Mouse (Mus musculus): Measurements from ENCODE around the gene Copb1.
"Not testable (repeated sequence)": the region's sequence is repeated elsewhere in the genome, so short reads cannot be mapped to it uniquely, and the experiment has no call there.

Copb1 gene

GRCm38 (mm10) chr7:114220433-114220832, 34.1 kb downstream of the Copb1 start:
- DNase-seq (ENCODE audit: low read depth, low spot score): no peak

DNA sequence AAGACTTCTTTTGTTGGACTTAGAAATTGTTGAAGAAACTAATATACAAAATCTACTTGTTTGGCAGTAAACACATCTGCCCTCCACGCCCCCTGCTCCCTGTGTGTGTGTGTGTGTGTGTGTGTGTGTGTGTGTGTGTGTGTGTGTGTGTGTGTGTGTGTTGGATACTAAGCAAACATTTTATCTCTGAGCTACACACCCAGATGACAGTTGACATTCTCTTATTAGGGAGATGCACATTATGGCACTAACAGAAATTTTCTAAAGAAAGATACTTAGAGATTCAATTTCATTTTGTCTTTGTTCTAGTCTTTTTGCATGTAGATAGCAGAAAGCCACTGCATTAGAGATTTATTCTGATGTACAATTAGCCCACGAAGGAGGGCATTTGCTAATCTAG, 37.6 kb downstream of the Copb1 start:
- no peak for DNase-seq (ENCODE audit: low read depth, low spot score)

DNA sequence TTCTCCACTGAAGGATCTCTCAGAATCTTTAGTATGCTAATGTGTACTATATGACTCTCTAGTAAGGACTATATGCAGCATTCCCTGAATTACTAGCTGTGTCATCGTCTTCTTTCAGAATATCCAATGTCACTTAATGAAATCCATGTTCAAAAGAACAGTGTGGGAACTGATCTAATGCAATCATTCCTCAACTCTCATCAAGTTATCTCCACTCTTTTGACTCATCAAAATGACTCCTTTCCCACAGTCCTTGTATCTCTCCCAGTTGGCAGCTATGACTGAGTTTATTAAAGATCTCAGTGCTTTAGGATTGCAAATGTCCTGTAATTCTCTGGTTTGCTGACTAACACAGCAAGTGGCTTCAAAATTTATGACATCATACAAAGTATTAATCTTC, 40.1 kb downstream of the Copb1 start:
- no peak for DNase-seq (ENCODE audit: low read depth, low spot score)

GRCm38 (mm10) chr7:114213537-114213936, 41.0 kb downstream of the Copb1 start:
- peak; percentile 12 for DNase-seq (ENCODE audit: low read depth, low spot score)

GRCm38 (mm10) chr7:114210618-114211017, 43.9 kb downstream of the Copb1 start:
- no peak for DNase-seq (ENCODE audit: low read depth, low spot score)

- DNase-seq (ENCODE audit: low read depth, low spot score): no peak
Measured at GRCm38 (mm10) chr7:114209841-114210240, 44.7 kb downstream of the Copb1 start.

DNA sequence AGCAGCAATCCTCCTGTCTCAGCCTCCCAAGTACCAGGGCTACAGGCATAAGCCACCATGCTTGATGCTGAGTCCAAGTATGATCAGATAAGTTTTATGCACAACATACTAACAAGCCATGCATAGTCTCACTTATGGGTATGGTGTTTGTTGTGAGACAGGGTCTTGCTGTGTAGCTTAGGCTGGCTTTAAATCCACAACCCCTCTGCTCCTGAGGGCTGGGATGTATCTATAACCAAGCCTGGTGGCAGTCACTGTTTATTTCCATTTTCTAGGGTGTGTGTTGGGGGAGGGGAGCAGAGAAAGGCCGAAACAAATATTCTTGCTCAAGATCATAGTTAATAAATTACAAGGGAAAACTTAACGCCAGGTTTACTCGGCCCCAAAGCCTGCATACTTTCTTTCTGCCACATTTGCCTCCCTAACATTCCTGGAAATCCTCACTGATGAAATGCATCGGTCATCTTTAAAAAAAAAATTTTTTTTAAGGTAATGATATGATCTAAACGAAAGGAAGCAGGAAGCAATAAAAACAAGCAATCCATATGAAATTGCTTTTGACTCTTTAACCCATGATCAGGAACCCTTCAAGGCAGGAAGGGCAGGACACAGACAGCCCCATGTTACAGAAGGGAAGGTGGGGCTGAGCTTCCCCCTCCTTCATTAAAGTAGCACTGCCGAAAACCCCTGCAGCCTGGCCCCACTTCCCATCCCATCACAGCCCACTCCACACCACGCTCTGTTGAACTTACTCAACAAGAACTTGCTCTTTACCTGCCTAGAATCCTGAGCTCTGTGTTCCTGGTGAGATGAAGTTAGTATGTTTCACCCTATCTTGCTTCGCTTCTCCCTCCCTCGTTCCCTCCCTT, 50.8 kb downstream of the Copb1 start:
- DNase-seq (ENCODE audit: low read depth, low spot score): no peak

- DNase-seq (ENCODE audit: low read depth, low spot score): no peak
Measured at GRCm38 (mm10) chr7:114202972-114203404, 51.5 kb downstream of the Copb1 start.

DNA sequence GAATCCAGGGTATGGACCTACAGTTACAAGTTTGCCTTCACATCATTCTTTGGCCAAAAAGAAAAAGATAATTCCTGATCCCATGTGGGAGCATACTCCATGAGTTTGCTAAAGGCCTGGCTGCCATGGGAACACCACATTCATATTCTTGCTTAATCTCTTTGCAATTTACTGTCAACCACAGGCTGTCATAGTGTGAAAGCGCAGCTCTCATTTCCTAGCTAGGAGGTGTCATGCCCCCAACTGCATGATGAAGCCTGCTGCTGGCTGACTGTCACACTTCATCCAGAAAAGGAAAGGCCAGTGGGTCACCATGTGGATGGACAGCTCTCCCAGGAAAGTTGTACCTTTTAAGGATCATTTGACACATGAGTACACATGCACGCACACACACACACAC, 53.9 kb downstream of the Copb1 start:
- DNase-seq (ENCODE audit: low read depth, low spot score): no peak

DNA sequence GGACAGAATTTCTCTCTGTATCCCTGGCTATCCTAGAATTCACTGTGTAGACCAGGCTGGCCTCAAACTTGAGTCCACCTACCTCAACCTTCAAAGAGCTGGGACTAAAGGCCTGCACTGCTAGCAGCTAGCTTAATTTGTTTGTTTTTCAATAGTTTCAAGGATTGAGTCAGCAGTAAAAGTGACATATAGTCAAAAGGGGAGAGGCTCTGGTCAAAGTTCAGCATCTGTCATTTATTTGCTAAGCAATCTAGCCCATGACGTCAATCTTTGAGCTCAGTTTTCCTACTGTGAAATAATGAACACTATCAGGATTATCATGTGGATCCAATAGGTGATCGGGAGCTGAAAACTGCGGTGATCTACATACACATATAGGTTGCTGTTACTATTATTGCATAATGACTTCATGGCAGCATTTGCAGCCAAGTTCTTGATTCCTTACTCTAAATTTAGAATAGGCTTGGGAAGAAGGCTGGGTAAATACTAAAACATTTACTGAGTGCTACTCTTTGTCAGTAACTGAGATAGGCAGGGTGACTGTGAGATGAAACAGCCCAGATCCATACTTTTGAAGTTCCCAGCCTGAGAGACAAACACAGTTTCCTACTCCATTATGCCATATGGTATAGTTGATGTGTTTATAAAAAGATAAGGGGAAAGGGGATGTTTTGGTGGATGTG, 54.9 kb downstream of the Copb1 start:
- no peak for DNase-seq (ENCODE audit: low read depth, low spot score)

DNA sequence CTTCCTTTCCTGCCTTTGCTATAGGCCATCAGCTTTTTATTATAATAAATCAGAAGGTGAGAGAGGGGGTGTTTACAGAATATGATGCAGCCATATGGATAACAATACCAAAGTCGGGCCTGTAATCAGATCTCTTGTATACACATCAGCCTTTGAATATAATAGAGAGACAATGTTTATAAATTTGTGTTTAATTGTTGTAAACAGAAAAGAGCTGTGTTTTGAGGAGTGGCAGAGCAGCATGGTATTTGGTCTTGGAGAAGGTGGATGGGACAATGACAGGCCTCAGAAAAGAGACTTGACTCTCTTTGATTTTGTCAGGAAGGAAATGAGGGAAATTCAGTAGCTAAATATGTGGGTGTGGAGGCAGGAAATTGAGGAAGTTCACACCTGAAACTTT, 56.3 kb downstream of the Copb1 start:
- no peak for DNase-seq (ENCODE audit: low read depth, low spot score)

DNA sequence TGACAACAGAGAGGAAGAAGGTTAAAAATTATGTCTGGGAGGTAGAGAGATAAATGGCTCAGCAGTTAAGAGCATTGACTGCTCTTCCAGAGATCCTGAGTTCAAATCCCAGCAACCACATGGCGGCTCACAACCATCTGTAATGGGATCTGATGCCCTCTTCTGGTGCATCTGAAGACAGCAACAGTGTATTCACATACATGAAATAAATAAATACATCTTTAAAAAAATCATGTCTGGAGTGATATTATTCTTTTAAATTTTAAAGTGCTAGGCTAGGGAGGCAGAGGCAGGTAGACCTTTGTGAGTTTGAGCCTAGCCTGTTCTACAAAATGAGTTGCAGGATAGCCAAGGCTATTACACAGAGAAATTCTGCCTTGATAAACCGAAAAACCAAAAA, 57.9 kb downstream of the Copb1 start:
- DNase-seq (ENCODE audit: low read depth, low spot score): not testable (repeated sequence)

GRCm38 (mm10) chr7:114194788-114195187, 59.7 kb downstream of the Copb1 start:
- DNase-seq (ENCODE audit: low read depth, low spot score): not testable (repeated sequence)

DNA sequence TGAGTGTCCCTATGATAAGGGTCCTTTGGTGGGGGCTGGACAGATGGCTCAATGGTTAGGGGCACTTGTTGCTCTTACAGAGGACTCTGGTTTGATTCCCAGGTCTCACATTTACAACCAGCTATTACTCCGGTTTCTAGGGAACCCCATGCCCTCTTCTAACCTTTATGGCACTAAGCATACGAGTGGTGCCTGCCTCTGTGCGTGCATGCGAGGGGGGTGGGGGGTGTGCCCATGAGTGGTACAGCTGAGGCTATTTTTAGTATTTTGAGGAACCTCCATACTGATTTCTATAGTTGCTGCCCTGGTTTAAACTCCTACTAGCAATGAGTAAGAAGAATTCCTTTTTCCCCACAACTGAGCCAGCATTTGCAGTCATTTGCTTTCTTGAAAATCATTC, 60.3 kb downstream of the Copb1 start:
- DNase-seq (ENCODE audit: low read depth, low spot score): no peak

DNA sequence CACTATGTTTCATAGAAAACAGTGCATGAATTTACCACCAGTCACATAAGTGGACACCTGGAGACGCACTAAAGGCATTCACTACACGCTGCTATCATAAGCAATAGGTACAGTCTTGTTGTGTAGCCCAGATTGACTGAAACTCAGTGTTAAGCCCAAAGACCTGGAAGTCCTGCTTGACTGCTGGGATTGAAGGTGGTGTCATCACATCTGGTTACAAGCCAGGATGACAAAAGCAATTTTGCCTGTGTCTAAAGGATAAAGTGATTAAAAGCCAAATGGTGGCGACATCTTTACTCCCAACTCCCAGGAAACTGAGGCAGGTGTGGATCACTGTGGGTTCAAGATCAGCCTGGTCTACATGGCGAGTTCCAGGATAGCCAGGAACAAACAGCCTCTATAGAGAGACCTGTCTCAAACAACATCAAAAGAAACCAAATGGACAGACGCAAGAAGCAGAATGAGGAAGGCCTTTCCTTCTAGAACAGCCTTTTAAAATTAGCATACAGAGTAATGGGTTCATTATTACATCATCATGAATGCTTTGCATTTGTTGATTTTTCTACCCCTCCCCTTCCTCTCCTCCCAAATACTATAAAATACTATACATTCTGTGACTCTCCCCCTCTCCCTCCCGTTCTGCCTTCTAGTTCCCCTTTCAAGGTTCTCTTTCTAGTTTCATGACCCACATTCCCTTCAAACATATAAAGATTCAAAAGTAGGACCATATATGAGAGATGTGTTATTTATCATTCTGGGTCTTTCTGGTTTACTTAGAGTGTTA, 61.0 kb downstream of the Copb1 start:
- no peak for DNase-seq (ENCODE audit: low read depth, low spot score)

DNA sequence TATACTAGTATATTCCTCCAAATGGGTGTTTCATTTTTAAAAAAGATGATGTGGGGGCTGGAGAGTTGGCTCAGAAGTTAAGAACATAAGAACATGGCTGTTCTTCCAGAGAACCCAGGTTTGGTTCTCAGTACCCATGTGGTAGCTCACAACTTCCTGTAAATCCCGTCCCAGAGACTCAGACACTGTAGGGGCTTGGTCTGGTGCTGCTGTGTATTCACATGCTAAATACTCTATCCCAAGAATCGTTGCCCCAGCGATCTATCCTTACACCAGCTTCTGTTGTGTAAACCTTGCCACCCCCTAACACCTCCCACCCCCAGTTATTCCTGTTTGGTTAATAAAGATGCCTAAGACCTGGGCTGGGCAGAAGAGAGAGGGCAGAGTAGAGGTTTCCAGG, 61.9 kb downstream of the Copb1 start:
- no peak for DNase-seq (ENCODE audit: low read depth, low spot score)

- no peak for DNase-seq (ENCODE audit: low read depth, low spot score)
Measured at GRCm38 (mm10) chr7:114183416-114183815, 71.1 kb downstream of the Copb1 start.

DNA sequence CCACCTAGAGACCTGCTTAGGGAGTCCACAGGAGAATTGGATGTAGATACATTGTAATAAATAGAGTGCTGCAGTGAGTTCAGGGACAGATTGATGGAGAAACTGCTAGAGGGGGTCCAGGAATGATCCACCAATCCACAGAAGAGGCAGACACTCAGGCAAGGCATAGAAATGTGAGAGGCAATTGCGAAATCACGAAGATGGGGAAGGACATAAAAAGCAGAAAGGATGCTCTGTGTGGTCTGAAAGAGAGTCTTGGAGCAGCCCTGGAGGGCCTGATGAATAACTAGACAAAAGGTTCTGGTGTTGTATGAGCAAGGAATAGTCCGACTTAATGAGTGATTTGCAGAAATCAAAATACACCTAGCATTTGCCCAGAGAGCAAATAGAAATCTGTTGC, 71.8 kb downstream of the Copb1 start:
- DNase-seq (ENCODE audit: low read depth, low spot score): no peak

DNA sequence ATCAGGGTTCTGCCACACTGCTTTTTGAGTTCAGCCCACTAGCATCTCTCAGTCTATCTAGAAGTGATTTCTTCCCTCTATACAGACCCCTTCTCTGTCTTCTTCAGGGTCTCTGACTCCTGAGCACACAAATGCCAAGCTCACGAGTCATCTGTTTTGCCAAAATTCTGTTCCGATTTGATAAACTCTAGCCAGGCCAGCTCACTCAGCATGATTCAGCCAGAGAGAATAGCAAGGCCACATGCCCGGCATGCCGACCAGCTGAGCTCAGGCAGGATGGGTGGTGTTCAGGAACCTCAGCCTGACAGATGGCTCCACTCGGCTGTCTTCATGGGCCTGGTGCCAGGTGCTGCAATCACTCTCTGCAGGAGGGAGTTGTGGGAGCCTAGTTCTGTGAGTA, 73.1 kb downstream of the Copb1 start:
- no peak for DNase-seq (ENCODE audit: low read depth, low spot score)

GRCm38 (mm10) chr7:114176588-114176987, 77.9 kb downstream of the Copb1 start:
- no peak for DNase-seq (ENCODE audit: low read depth, low spot score)

GRCm38 (mm10) chr7:114171354-114172097, 83.0 kb downstream of the Copb1 start:
- DNase-seq (ENCODE audit: low read depth, low spot score): no peak

DNA sequence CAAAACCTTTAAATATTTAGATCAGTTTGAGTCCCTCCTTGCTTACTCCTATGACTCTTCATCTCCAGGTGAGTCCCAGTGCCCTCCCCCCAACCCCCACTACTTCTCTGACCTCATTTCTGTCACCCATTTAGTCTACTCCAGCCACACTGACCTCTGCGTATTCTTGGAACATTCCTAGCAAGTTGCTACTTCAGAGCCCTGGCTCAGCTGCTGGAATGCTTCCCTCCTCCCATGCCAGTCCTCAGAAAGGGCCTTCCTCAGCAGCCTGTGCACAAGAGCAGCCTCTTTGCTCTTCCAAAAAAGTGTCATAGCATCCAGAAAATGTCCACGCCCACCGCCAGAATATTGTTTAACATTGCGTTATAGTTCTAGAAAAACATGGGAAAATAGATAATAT, 84.5 kb downstream of the Copb1 start:
- DNase-seq (ENCODE audit: low read depth, low spot score): no peak

Measured in forelimb bud, embryonic 11.5 days (tissue).